Mouse (Mus musculus): ENCODE data around the gene Armc10.

DNA sequence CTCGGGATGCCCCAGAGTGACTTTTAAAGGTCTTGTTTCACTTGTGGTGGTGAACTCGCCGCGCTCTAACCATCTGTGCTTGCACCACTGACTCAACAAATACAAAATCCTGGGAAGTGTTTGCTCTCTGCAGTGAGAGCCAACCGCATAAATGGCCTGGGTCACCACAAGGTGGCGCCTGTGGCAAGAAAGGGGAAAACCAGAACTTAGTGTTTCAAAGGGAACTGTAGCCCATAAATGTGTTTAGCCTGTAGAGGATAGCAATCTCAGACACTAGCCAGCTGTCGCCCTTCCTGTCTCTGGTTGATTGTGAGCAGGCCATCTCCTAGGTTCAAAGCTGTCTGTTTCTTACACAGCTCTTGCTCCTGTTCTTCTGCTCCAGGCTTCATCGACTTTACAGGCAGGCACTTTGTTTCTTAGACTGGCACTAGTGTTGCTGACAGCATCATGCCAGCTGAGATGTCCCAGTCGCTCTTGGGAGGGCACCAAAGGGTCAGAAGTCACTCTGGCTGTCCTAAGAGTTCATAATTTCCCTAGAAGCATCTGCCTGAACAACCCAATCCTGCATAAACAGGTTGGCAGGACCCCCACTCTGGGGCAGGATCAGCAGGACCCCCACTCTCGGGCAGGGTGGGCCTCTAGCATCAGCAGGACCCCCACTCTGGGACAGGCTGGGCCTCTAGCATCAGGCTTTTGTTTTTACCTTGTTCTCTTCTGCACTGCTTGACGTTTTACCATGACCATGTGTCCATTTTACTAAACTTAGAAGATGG, 13.2 kb downstream of the Armc10 start:
- TF ChIP-seq CTCF (IDR thresholded peaks at IDR 0.05; ENCODE audit: borderline replicate concordance, insufficient read depth, low read length) (peak; percentile 67; the same call in 1 of the 2 replicates), POLR2A (IDR thresholded peaks at IDR 0.05; ENCODE audit: low read depth, low read length) (no peak)
